Mouse (Mus musculus) midbrain, embryonic 16.5 days (tissue): ENCODE measurements at regions not wholly inside any gene's neighbourhood (a gene's known extent, or its start where the extent isn't known, plus 50 kb on each side); places are given as distances from the start of the nearest gene placed in this dataset.
"Not testable (repeated sequence)": the region's sequence is repeated elsewhere in the genome, so short reads cannot be mapped to it uniquely, and the experiment has no call there.

Experiments
- ATAC-seq: fragments of 200-750 bp; cut with Nextera tagmentation; 2 replicates; pipeline ENCODE4 v1.8.0; 2017; ENCODE audit warnings: moderate TSS enrichment
- H3K27ac ChIP-seq: fragments of 300-500 bp; sonication (generic); 2 replicates; pipeline ENCODE4 v1.5.1; 2014; ENCODE audit warnings: mild to moderate bottlenecking, low read length, mixed read lengths
- H3K27me3 ChIP-seq: fragments of 300-500 bp; sonication (generic); 2 replicates; pipeline ENCODE4 v1.6.1; 2014; ENCODE audit warnings: low read depth, low read length, mixed read lengths; ENCODE audit not compliant: control insufficient read depth, insufficient read depth
- H3K36me3 ChIP-seq: fragments of 300-500 bp; sonication (generic); 2 replicates; pipeline ENCODE4 v1.6.1; 2014; ENCODE audit warnings: mild to moderate bottlenecking, low read length, moderate library complexity, mixed read lengths; ENCODE audit not compliant: control insufficient read depth, insufficient read depth
- H3K4me1 ChIP-seq: fragments of 300-500 bp; sonication (generic); 2 replicates; pipeline ENCODE4 v1.6.1; 2014; ENCODE audit warnings: mild to moderate bottlenecking, low read length, mixed read lengths; ENCODE audit not compliant: control insufficient read depth, insufficient read depth
- H3K4me2 ChIP-seq: fragments of 300-500 bp; sonication (generic); 2 replicates; pipeline ENCODE4 v1.6.1; 2014; ENCODE audit warnings: mild to moderate bottlenecking, low read length, mixed read lengths
- H3K4me3 ChIP-seq: fragments of 300-500 bp; sonication (generic); 2 replicates; pipeline ENCODE4 v1.5.1; 2014; ENCODE audit warnings: low read depth, mild to moderate bottlenecking, low read length, moderate library complexity, mixed read lengths
- H3K9ac ChIP-seq: fragments of 300-500 bp; sonication (generic); 2 replicates; pipeline ENCODE4 v1.6.1; 2014; ENCODE audit warnings: low read depth, low read length, mixed read lengths
- H3K9me3 ChIP-seq: fragments of 300-500 bp; sonication (generic); replicated peaks from 2 replicates; pipeline ENCODE4 v1.6.1; 2014; ENCODE audit warnings: mild to moderate bottlenecking, low read length, mixed read lengths; ENCODE audit not compliant: control insufficient read depth, poor library complexity, severe bottlenecking
- WGBS: fragments of 180-500 bp; shearing (Covaris S2); extraction: QIAGEN DNeasy Blood & Tissue Kit; methylation state at CpG from one replicate; pipeline ENCODE4 v1.1.7; 2014; 5-methylcytosine and 5-hydroxymethylcytosine counted together

DNA sequence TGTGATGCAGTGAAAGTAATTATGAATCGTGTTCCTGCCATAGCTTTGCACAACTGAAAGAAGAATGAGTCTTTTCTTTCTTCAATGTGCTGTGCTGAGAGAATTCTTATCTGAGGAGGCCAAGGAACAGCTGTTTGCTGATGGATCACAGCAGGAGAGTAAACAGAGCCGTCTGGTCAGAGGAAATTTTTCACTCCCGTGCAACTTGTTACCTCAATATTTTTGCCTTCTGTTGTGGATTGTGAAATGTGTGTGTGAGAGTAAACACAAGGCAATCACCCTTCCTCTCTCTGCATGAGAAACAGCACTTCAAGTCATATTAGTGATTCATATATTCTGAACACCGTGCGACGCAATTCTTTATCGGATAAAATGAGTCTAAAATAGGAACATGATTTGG, 171.9 kb downstream of the Epm2a start:
- no peak for ATAC-seq
- H3K9me3 ChIP-seq, result no peaks in the 10 kb centered on the region
- H3K27me3 ChIP-seq, result no peaks in the 10 kb centered on the region
- no peaks in the 10 kb centered on the region for H3K36me3 ChIP-seq
- H3K9ac ChIP-seq, result no peak overlapping the region
- no peak overlapping the region for H3K4me2 ChIP-seq
- no peak overlapping the region for H3K27ac ChIP-seq
- 40% methylated on average over 7 of the region's 7 CpGs for WGBS
- H3K4me3 ChIP-seq, result no peak overlapping the region
- 0 out of 2 replicates have a peak, but pooled peaks cover 2% of the 10 kb centered on the region for H3K4me1 ChIP-seq

DNA sequence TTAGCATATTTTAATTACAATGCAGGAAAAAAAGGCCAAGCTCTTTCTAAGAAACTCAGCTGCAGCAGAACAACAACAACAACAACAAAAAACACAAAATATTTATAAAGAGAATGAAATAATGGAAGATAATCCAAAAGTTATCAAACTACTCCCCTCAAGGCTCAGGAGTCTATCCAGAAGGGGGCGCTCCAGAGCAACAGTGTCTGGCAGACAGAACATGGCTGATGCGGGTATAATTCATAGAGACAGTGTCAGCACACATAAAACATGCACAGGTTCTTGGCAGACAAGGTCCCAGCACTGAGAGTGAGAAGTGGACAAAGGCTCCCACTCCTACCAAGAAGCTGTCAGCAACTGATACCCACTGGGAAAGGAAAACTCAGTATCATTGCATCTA, 173.9 kb downstream of the Epm2a start:
- no peaks in the 10 kb centered on the region for H3K9me3 ChIP-seq
- no peak overlapping the region for H3K4me3 ChIP-seq
- no peaks in the 10 kb centered on the region for H3K36me3 ChIP-seq
- H3K4me2 ChIP-seq, result no peak overlapping the region
- 55% methylated on average over 2 of the region's 2 CpGs for WGBS
- H3K27me3 ChIP-seq, result no peaks in the 10 kb centered on the region
- H3K27ac ChIP-seq, result no peak overlapping the region
- no peak for ATAC-seq
- H3K4me1 ChIP-seq, result 0 out of 2 replicates have a peak, but pooled peaks cover 2% of the 10 kb centered on the region
- H3K9ac ChIP-seq, result no peak overlapping the region

DNA sequence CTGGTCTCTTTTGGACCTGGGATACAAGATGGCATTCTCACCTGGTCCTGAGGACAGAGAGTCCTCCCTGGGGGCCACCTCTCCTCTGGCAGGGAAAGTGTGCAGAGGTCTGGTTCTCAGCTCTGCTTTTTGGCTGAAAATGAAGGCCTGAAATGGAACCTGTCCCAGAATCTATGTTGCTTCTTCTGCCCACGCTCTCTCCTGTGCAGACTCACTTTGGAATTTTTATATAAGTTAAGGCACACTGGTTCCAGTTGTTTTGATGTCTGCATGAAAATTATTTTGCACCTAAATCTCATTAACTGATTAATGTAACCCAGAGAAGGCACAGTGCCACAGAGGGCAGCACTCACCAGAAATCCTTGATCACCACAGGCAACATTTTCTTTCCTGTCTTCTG, 188.1 kb downstream of the Epm2a start:
- WGBS, result 92% methylated on average over 1 of the region's 1 CpGs
- Histone ChIP-seq H3K9ac (no peak overlapping the region), H3K27me3 (no peaks in the 10 kb centered on the region), H3K4me1 (no peaks in the 10 kb centered on the region), H3K36me3 (no peaks in the 10 kb centered on the region), H3K9me3 (no peaks in the 10 kb centered on the region), H3K4me2 (no peak overlapping the region), H3K4me3 (no peak overlapping the region), H3K27ac (no peak overlapping the region)
- ATAC-seq, result no peak

DNA sequence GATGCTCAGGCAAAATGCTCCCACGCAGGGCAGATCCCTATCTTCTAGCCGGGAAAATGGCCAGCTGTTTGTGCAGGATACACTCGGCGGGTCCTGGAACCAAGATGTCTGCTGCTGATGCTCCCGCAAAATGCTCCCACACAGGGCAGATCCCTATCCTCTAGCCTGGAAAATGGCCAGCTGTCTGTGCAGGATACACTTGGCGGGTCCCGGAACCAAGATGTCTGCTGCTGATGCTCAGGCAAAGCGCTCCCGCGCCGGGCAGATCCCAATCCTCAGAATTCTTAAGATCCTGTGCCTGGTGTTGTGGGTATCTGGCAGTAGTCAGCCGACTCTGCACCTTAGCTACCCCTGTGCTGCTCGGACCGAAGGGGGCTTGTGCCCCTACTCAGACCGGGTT, 212.2 kb downstream of the Epm2a start:
- H3K9ac ChIP-seq, H3K27me3 ChIP-seq, H3K36me3 ChIP-seq, ATAC-seq, H3K27ac ChIP-seq, H3K4me2 ChIP-seq, H3K9me3 ChIP-seq, H3K4me1 ChIP-seq, H3K4me3 ChIP-seq: not testable (repeated sequence)
- 94% methylated on average over 15 of the region's 15 CpGs for WGBS

DNA sequence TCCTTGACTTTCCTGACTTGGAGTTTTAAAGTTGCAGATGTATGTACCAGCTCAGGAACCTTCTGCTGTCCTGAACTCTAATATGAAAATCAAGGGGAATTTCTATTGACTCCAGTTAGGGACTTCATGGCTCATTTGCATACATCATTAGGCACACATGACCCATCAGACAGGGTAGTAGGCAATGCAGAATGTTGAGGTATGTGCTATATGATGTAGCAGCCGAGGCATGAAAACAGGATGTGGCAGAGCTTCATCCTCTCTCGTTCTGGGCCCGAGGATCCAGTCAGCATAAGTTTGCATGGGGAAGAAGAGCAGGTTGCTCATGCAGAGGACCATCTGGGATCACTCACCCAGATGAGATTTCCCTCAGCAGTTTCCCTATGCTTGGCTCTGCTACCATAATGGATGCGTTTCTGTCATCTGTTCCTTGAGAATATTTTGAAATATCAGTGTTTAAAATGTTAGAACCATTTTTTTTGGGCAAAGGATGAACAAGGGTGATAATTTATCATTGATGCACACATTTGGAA, 227.4 kb downstream of the Epm2a start:
- ATAC-seq, result no peak
- no peaks in the 10 kb centered on the region for H3K27me3 ChIP-seq
- no peaks in the 10 kb centered on the region for H3K9me3 ChIP-seq
- H3K27ac ChIP-seq, result no peak overlapping the region
- no peak overlapping the region for H3K4me2 ChIP-seq
- 88% methylated on average over 4 of the region's 4 CpGs for WGBS
- H3K4me1 ChIP-seq, result no peaks in the 10 kb centered on the region
- no peaks in the 10 kb centered on the region for H3K36me3 ChIP-seq
- H3K9ac ChIP-seq, result no peak overlapping the region
- no peak overlapping the region for H3K4me3 ChIP-seq

DNA sequence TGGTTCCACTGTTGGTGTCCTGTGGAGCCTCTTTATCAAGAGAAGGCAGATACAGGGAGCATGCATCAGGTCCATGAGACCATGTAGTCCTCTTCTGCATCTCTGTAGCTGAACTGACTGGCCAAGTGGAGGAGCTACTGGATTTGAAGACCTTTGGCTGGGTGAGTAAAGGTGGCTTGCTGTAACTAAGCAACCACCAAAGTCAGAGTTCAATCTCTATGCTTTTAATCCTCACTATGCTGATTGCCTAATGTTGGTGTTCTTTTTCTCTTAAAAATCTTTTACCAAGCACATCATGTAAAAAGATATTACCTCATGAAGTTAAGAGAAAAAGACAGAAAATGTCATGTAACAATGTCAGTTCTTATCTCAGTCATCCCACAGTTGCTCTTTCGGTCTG, 265.2 kb downstream of the Epm2a start:
- Histone ChIP-seq H3K27me3 (no peaks in the 10 kb centered on the region), H3K36me3 (no peaks in the 10 kb centered on the region), H3K9me3 (no peaks in the 10 kb centered on the region), H3K4me2 (no peak overlapping the region), H3K4me3 (no peak overlapping the region), H3K4me1 (no peaks in the 10 kb centered on the region), H3K9ac (no peak overlapping the region), H3K27ac (no peak overlapping the region)
- no peak for ATAC-seq
- WGBS, result 88% methylated on average over 1 of the region's 1 CpGs

DNA sequence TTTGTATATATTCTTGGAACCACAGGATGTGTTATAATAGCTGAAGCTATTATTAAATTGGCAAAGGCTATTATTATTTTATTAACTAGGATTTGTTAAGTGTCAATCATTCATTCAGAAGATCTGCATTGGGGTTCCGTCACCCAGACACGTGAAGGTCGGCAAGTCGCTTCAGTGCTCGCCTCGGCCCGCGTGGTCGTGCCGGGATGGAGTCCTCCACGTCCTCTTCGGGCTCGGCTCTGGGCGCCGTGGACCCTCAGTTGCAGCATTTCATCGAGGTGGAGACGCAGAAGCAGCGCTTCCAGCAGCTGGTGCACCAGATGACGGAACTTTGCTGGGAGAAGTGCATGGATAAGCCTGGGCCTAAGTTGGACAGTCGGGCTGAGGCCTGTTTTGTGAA, 265.9 kb downstream of the Epm2a start:
- H3K36me3 ChIP-seq, H3K4me1 ChIP-seq, ATAC-seq, H3K9me3 ChIP-seq, H3K27ac ChIP-seq, H3K4me3 ChIP-seq, H3K4me2 ChIP-seq, H3K27me3 ChIP-seq, H3K9ac ChIP-seq: not testable (repeated sequence)
- WGBS, result 97% methylated on average over 15 of the region's 20 CpGs

DNA sequence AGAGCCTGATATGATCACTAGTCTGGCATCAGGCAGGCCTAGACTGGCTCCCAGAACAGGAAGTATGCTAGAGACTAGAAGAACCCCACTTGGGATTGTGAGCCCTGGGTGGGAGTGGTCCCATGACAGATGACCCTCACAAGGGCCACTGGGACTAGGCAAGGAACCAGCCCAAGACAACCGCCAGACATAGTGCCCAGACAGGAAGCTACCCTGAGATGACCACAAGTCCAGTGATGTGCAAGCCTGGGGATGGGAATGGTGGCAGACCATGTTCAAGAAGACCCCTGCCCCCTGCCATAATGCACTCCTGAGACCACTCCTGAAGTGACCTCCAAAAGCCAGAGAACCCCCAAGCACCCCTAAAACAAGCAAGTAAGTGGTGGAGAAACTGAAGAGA, 304.9 kb downstream of the Epm2a start:
- Histone ChIP-seq H3K9ac (no peak overlapping the region), H3K36me3 (no peaks in the 10 kb centered on the region), H3K4me1 (no peaks in the 10 kb centered on the region), H3K4me2 (no peak overlapping the region), H3K27me3 (no peaks in the 10 kb centered on the region), H3K27ac (no peak overlapping the region), H3K9me3 (no peaks in the 10 kb centered on the region), H3K4me3 (no peak overlapping the region)
- 87% methylated on average over 1 of the region's 1 CpGs for WGBS
- ATAC-seq, result no peak

DNA sequence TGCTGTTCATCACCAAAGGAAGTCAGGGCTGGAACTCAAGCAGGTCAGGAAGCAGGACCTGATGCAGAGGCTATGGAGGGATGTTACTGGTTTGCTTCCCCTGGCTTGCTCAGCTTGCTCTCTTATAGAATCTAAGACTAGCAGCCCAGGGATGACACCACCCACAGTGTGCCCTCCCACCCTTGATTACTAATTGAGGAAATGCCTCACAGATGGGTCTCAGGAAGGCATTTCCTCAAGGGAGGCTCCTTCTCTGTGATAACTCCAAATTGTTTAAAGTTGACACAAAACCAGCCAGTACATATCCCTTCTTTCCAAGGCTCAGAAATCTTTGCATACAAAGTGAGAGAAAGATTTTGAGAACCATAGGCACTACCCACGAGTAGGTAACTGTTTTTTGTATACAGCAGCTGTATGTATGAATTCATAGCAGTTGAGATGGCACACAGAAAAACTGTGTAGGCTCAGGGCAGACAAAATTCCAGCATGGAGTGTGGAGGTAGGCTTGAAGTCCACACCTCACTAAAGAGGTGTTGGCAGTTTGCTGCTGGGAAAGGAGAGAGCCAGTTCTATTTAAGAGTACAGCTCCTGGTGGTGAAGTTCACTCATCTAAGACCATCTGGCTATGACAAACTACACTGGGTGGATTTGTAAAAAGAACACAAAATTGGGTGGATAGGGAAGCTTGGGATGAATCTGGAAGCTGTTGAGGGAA, 317.0 kb downstream of the Epm2a start:
- 65% methylated on average over 1 of the region's 1 CpGs for WGBS
- Histone ChIP-seq H3K27me3 (no peaks in the 10 kb centered on the region), H3K4me3 (no peak overlapping the region), H3K27ac (no peak overlapping the region), H3K9ac (no peak overlapping the region), H3K4me2 (no peak overlapping the region), H3K4me1 (no peaks in the 10 kb centered on the region), H3K36me3 (no peaks in the 10 kb centered on the region), H3K9me3 (no peaks in the 10 kb centered on the region)
- no peak for ATAC-seq
